Mouse (Mus musculus): ENCODE measurements around the gene Homer1. TPM values are rescaled to one million over a fixed set of nuclear protein-coding genes. Genes with fewer than 3 reads are reported as not detected.

Gene Homer1
- polyA plus RNA-seq, 1 experiment from 2014 or later: 3.0 TPM

DNA sequence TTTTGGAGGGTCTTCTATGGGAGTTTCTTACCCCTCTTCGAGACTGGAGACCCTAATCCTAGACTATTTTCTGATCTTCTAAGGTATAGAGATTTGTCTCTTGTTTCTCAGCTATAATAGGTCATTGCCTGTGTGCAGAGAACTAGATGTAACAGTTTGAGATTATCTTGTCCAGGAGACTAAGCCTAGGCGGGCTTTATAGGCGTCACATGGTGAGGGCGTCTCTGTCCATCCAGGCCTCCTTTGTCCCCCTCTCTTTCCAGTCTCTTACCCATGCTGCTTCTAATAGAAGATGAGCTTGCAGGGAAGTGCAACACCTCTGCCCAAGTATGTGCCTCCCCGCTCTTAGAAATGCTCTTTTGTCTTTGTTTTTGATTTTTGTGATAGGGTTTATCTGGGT is 83.7 kb downstream of the Homer1 start:
- ATAC-seq: no peak
- H3K27me3 ChIP-seq (replicated peaks; ENCODE audit: control insufficient read depth, insufficient read depth, low read length): no peaks in the 10 kb centered on the region
- no peak overlapping the region for H3K4me3 ChIP-seq (ENCODE audit: low read length)
- WGBS: 94% methylated on average over 5 of the region's 5 CpGs
- H3K9me3 ChIP-seq (ENCODE audit: control insufficient read depth, low read length): no peaks in the 10 kb centered on the region
- H3K4me1 ChIP-seq (ENCODE audit: control insufficient read depth, insufficient read depth, low read length): no peaks in the 10 kb centered on the region
- H3K9ac ChIP-seq (ENCODE audit: low read depth, low read length): no peak overlapping the region
- no peaks in the 10 kb centered on the region for H3K36me3 ChIP-seq (ENCODE audit: control insufficient read depth, insufficient read depth, low read length)
- no peak overlapping the region for H3K4me2 ChIP-seq (ENCODE audit: low read depth, low read length)
- no peak overlapping the region for H3K27ac ChIP-seq (ENCODE audit: low read length)

DNA sequence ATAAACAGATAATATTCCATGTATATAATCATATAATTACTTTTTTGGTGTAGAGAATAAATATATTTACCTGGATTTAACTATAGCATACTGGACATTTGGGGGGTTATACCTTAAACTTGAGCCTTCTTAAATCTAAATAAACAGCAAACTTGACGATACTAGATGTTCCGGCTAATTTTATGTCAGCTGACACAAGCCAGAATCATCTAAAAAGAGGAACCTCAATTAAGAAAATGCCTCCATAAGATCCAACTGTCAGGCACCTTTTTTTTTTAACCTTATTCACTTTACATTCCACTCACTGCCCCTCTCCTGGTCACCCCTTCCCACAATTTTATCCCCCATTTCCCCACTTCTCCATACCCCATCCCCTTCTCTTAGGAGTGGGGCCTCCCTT is 84.2 kb downstream of the Homer1 start:
- Histone ChIP-seq H3K4me3 (ENCODE audit: low read length) (no peak overlapping the region), H3K27me3 (replicated peaks; ENCODE audit: control insufficient read depth, insufficient read depth, low read length) (no peaks in the 10 kb centered on the region), H3K4me2 (ENCODE audit: low read depth, low read length) (no peak overlapping the region), H3K36me3 (ENCODE audit: control insufficient read depth, insufficient read depth, low read length) (no peaks in the 10 kb centered on the region), H3K9me3 (ENCODE audit: control insufficient read depth, low read length) (no peaks in the 10 kb centered on the region), H3K4me1 (ENCODE audit: control insufficient read depth, insufficient read depth, low read length) (no peaks in the 10 kb centered on the region; the same call in 1 of the 2 replicates), H3K9ac (ENCODE audit: low read depth, low read length) (no peak overlapping the region), H3K27ac (ENCODE audit: low read length) (no peak overlapping the region)
- ATAC-seq: no peak
- 93% methylated on average over 2 of the region's 2 CpGs for WGBS

DNA sequence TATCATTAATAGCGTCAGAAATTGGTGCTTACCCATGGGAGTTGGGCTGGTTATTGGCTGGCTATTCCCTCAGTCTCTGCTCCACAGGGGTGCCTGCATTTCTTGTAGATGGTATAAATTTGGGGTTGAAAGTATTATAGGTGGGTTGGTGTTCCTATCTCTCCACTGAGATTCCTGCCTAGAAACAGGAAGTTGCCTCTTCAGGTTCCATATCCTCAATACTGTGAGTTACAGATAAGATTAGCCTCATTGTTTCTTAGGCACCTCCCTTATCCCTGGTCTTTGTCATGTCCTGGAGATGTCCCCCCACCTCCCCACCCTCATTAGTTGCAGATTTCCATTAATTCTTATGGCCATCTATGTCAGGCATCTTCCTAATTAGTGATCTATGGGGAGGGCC is 85.0 kb downstream of the Homer1 start:
- Histone ChIP-seq H3K4me2 (ENCODE audit: low read depth, low read length) (no peak overlapping the region), H3K9me3 (ENCODE audit: control insufficient read depth, low read length) (no peaks in the 10 kb centered on the region), H3K36me3 (ENCODE audit: control insufficient read depth, insufficient read depth, low read length) (no peaks in the 10 kb centered on the region), H3K4me1 (ENCODE audit: control insufficient read depth, insufficient read depth, low read length) (no peaks in the 10 kb centered on the region; the same call in 1 of the 2 replicates), H3K4me3 (ENCODE audit: low read length) (no peak overlapping the region), H3K9ac (ENCODE audit: low read depth, low read length) (no peak overlapping the region), H3K27me3 (replicated peaks; ENCODE audit: control insufficient read depth, insufficient read depth, low read length) (no peaks in the 10 kb centered on the region), H3K27ac (ENCODE audit: low read length) (no peak overlapping the region)
- WGBS: 97% methylated on average over 1 of the region's 1 CpGs
- ATAC-seq: no peak

DNA sequence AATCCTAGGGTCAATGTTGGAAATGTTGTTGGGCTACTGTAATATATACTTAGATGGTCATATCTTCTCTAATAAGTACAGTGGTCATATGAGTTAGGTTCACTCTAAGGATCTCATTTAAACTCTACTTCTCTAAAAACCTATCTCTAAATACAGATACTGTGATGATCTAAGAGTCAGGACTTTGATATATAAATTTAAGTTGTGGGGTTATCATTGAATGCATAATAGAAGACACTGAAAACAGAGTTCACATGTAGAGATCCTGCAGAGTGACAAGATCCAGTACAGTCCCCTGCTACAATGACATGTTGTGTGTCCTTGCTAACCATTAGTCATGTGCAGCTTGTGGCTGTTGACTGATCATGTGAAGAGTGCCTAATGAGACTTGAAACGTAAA is 85.7 kb downstream of the Homer1 start:
- no peaks in the 10 kb centered on the region for H3K36me3 ChIP-seq (ENCODE audit: control insufficient read depth, insufficient read depth, low read length)
- 69% methylated on average over 1 of the region's 1 CpGs for WGBS
- H3K4me1 ChIP-seq (ENCODE audit: control insufficient read depth, insufficient read depth, low read length): no peaks in the 10 kb centered on the region; the same call in 1 of the 2 replicates
- no peaks in the 10 kb centered on the region for H3K9me3 ChIP-seq (ENCODE audit: control insufficient read depth, low read length)
- H3K4me2 ChIP-seq (ENCODE audit: low read depth, low read length): no peak overlapping the region
- no peak for ATAC-seq
- no peak overlapping the region for H3K27ac ChIP-seq (ENCODE audit: low read length)
- H3K9ac ChIP-seq (ENCODE audit: low read depth, low read length): no peak overlapping the region
- H3K27me3 ChIP-seq (replicated peaks; ENCODE audit: control insufficient read depth, insufficient read depth, low read length): no peaks in the 10 kb centered on the region
- no peak overlapping the region for H3K4me3 ChIP-seq (ENCODE audit: low read length)

DNA sequence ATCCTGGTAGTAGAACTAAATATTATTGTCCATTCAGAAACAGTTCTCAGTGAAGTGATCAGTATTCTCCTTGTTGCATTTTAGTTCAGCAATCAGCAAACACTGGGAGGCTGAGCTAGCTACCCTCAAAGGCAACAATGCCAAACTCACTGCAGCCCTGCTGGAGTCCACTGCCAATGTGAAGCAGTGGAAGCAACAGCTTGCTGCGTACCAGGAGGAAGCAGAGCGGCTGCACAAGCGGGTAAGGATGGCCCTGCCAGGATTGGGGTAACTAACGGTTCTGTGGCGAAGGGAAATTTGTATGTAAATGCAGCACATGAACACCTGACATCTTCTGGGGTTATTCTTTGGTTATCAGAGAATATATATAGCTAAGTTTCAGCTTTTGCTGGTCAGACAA is 88.0 kb downstream of the Homer1 start:
- no peaks in the 10 kb centered on the region for H3K36me3 ChIP-seq (ENCODE audit: control insufficient read depth, insufficient read depth, low read length)
- no peak overlapping the region for H3K9ac ChIP-seq (ENCODE audit: low read depth, low read length)
- no peak overlapping the region for H3K4me3 ChIP-seq (ENCODE audit: low read length)
- WGBS: 92% methylated on average over 5 of the region's 5 CpGs
- no peaks in the 10 kb centered on the region; the same call in 1 of the 2 replicates for H3K4me1 ChIP-seq (ENCODE audit: control insufficient read depth, insufficient read depth, low read length)
- no peak overlapping the region for H3K27ac ChIP-seq (ENCODE audit: low read length)
- H3K9me3 ChIP-seq (ENCODE audit: control insufficient read depth, low read length): no peaks in the 10 kb centered on the region
- no peak overlapping the region for H3K4me2 ChIP-seq (ENCODE audit: low read depth, low read length)
- H3K27me3 ChIP-seq (replicated peaks; ENCODE audit: control insufficient read depth, insufficient read depth, low read length): no peaks in the 10 kb centered on the region
- no peak for ATAC-seq

DNA sequence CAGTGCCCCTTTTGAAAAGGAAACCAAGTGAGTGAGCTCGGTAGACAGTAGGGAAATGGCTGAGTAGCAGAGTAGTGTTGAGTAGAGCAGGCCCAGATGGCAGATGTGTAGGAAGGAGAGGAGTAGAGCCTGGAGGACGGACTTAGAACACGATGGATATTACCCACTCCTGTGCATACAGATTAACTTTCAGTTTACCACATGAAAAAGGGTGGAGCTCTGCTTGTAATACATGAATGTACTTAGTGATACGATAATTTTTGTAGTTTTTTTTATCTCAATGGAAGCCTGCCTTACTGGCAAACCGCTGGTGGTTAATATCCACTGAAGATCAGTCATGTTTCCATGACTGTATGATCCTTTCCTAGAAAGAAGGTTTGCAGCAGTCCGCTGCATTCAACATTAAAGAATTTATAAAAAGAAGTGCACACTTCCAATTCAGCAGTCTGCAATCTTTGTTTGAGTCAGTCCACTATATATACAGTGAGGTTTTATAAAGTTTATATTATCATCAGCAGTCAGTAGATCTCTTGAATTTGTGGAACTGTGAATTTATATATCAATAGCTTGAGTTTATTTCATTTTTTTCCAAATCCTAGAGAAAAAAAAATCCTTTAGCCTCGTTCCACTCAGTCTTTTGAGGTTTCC is 89.3 kb downstream of the Homer1 start:
- Histone ChIP-seq H3K27ac (ENCODE audit: low read length) (peak overlapping the region; percentile 54; the same call in 1 of the 2 replicates), H3K9ac (ENCODE audit: low read depth, low read length) (no peak overlapping the region)

DNA sequence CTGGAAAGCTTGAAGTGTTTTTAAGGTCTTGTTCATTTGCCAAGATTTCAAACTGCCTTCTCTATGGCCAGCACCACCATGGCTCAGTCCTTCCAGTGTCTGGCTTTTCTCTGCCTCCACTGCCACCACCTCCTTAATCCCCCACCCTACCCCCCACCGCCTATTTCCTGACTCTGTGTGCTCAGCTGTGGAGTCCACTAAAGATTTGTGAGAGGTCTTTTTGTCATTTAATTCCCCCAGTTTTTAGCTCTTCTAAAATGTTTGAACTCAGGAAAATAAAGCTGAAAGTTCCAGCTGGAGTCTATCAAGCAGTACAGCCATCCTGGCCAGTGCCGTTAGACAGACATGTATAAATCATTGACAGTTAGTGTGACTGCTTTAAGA is 89.8 kb downstream of the Homer1 start:
- Histone ChIP-seq H3K36me3 (ENCODE audit: control insufficient read depth, insufficient read depth, low read length) (no peaks in the 10 kb centered on the region), H3K27me3 (replicated peaks; ENCODE audit: control insufficient read depth, insufficient read depth, low read length) (no peaks in the 10 kb centered on the region), H3K4me3 (ENCODE audit: low read length) (no peak overlapping the region), H3K4me2 (ENCODE audit: low read depth, low read length) (no peak overlapping the region), H3K9ac (ENCODE audit: low read depth, low read length) (no peak overlapping the region), H3K4me1 (ENCODE audit: control insufficient read depth, insufficient read depth, low read length) (no peaks in the 10 kb centered on the region; the same call in 1 of the 2 replicates), H3K9me3 (ENCODE audit: control insufficient read depth, low read length) (no peaks in the 10 kb centered on the region), H3K27ac (ENCODE audit: low read length) (peak overlapping the region; percentile 7; the same call in 1 of the 2 replicates)
- ATAC-seq: peak; percentile 66
- WGBS: 37% methylated on average over 2 of the region's 2 CpGs

More for the DNA sequence above, 89.3 kb downstream of the Homer1 start:
- peak; percentile 83 for ATAC-seq
- Histone ChIP-seq H3K4me1 (ENCODE audit: control insufficient read depth, insufficient read depth, low read length) (no peaks in the 10 kb centered on the region; the same call in 1 of the 2 replicates), H3K4me2 (ENCODE audit: low read depth, low read length) (no peak overlapping the region), H3K9me3 (ENCODE audit: control insufficient read depth, low read length) (no peaks in the 10 kb centered on the region), H3K27me3 (replicated peaks; ENCODE audit: control insufficient read depth, insufficient read depth, low read length) (no peaks in the 10 kb centered on the region), H3K36me3 (ENCODE audit: control insufficient read depth, insufficient read depth, low read length) (no peaks in the 10 kb centered on the region), H3K4me3 (ENCODE audit: low read length) (no peak overlapping the region)
- 46% methylated on average over 7 of the region's 7 CpGs for WGBS

DNA sequence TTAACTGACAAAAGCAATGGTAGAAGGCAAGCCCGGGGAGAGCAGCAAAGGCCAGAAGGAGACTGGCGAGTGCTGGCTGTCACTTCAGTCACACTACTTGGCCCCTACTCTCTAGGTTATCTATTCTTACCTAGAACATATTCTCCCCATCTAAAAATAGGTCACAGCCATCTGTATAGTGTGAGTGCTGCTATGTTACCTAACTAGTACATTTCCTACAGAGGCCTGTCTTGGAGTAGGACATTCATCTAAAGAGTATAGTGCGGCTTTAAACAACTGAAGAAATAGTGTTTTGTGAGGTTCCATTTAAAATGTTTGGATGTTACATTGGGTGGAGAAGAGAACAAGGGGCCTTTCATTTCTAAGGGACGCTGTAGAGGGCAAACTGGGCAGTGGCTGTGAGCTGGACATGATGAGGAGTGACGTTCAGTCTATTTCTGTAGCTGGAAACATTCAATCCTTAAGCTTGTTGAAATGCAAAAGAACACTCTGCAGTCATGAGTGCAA is 100.3 kb downstream of the Homer1 start:
- no peaks in the 10 kb centered on the region for H3K36me3 ChIP-seq (ENCODE audit: control insufficient read depth, insufficient read depth, low read length)
- ATAC-seq: no peak
- no peaks in the 10 kb centered on the region for H3K27me3 ChIP-seq (replicated peaks; ENCODE audit: control insufficient read depth, insufficient read depth, low read length)
- no peak overlapping the region for H3K4me2 ChIP-seq (ENCODE audit: low read depth, low read length)
- H3K9me3 ChIP-seq (ENCODE audit: control insufficient read depth, low read length): no peaks in the 10 kb centered on the region
- H3K27ac ChIP-seq (ENCODE audit: low read length): no peak overlapping the region
- 83% methylated on average over 5 of the region's 5 CpGs for WGBS
- no peak overlapping the region for H3K9ac ChIP-seq (ENCODE audit: low read depth, low read length)
- no peaks in the 10 kb centered on the region for H3K4me1 ChIP-seq (ENCODE audit: control insufficient read depth, insufficient read depth, low read length)
- H3K4me3 ChIP-seq (ENCODE audit: low read length): no peak overlapping the region

DNA sequence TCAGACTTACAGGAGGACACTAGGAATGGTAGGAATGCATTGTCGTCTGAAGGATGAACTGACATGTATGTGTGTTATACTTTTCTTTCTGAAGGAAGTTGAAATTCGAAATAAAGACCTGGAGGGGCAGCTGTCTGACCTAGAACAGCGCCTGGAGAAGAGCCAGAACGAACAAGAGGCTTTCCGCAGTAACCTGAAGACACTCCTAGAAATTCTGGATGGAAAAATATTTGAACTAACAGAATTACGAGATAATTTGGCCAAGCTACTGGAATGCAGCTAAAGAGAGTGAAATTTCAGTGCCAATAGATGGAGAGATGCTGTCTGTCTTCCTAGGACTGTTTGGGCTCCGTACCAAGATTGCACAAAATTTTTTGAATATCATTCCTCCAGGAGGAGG is 102.5 kb downstream of the Homer1 start:
- ATAC-seq: no peak
- H3K4me3 ChIP-seq (ENCODE audit: low read length): no peak overlapping the region
- H3K27me3 ChIP-seq (replicated peaks; ENCODE audit: control insufficient read depth, insufficient read depth, low read length): no peaks in the 10 kb centered on the region
- WGBS: 85% methylated on average over 7 of the region's 7 CpGs
- no peak overlapping the region for H3K9ac ChIP-seq (ENCODE audit: low read depth, low read length)
- H3K4me1 ChIP-seq (ENCODE audit: control insufficient read depth, insufficient read depth, low read length): no peaks in the 10 kb centered on the region
- H3K4me2 ChIP-seq (ENCODE audit: low read depth, low read length): no peak overlapping the region
- no peak overlapping the region for H3K27ac ChIP-seq (ENCODE audit: low read length)
- H3K9me3 ChIP-seq (ENCODE audit: control insufficient read depth, low read length): no peaks in the 10 kb centered on the region
- no peaks in the 10 kb centered on the region for H3K36me3 ChIP-seq (ENCODE audit: control insufficient read depth, insufficient read depth, low read length)

DNA sequence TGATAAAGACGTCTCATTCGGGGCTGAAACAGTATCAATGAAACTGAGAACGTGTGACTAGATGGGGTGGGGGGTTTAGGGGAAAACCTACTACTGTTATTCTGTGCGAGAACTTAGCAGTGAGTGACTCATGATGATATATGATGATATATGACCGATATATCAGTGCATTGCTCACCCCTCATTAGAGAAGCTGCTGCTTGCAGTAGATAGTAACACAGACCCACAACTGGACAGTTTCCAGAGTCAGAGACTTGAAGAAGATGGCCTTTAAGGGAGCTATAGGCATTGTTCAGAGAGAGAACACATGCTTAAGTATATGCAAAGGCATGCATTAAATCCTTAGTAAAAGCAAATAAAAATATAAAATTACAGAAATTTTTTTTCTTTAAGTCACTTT is 107.4 kb downstream of the Homer1 start:
- 78% methylated on average over 5 of the region's 5 CpGs for WGBS
- Histone ChIP-seq H3K4me2 (ENCODE audit: low read depth, low read length) (no peak overlapping the region), H3K9me3 (ENCODE audit: control insufficient read depth, low read length) (no peaks in the 10 kb centered on the region), H3K27me3 (replicated peaks; ENCODE audit: control insufficient read depth, insufficient read depth, low read length) (no peaks in the 10 kb centered on the region), H3K36me3 (ENCODE audit: control insufficient read depth, insufficient read depth, low read length) (no peaks in the 10 kb centered on the region), H3K9ac (ENCODE audit: low read depth, low read length) (no peak overlapping the region), H3K4me1 (ENCODE audit: control insufficient read depth, insufficient read depth, low read length) (no peaks in the 10 kb centered on the region), H3K27ac (ENCODE audit: low read length) (no peak overlapping the region), H3K4me3 (ENCODE audit: low read length) (no peak overlapping the region)
- ATAC-seq: no peak

All from intestine, embryonic 16.5 days (tissue).